Mouse (Mus musculus): Measurements from ENCODE around the gene Blzf1.

GRCm38 (mm10) chr1:164276552-164276951, 30.7 kb downstream of the Blzf1 start:
- no peak for TF ChIP-seq CTCF (IDR thresholded peaks at IDR 0.05; ENCODE audit: extremely low read depth, insufficient read depth, insufficient read length, insufficient replicate concordance)
- TF ChIP-seq POLR2A (IDR thresholded peaks at IDR 0.05; ENCODE audit: low read depth, low read length): no peak

Measured in spleen, adult 2 months (tissue).